ENCODE assay signal across 8 mouse cellular contexts in the genomic region with DNA sequence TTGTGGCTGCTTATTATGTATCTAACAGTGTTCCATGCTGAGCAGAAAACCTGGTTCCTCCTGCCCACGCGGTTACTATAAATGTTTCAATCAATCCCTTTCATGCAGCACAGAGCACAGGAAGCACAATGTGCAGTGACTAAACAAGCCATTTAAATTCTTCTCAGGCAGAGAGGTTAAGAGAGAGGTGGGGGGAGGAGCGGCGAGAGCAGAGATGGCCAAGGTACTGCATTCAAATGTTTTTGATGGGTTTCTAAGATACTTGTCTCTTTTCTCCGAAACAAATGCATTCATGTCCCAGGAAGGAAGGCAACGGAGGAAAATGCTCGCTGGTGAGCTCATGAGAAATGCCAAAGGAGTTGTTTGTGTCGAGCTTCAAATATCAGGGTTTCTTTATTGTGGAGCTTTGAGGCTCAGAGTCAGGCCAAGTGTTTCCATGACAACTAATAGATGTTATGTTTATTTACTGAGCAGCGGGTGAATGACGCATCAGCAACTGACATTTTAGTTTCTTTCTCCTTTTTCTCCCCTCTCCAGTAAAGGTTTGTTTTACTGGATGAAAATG.
DNase-seq lines count a peak whose midpoint lies in the region; ATAC-seq lines count a peak whose summit lies in the region.

No protein-coding gene starts in this region.

- WGBS in embryonic facial prominence, embryonic 15.5 days: 12% methylated on average over 10 of the region's 10 CpGs
- 3% methylated on average over 10 of the region's 10 CpGs for WGBS in hindbrain, embryonic 14.5 days

- no peak; the same call in 1 of the 2 replicates for ATAC-seq in embryonic facial prominence, embryonic 15.5 days (ENCODE audit: insufficient number of reproducible peaks, low FRiP score, low TSS enrichment, low read depth)
- ATAC-seq in hindbrain, embryonic 14.5 days (ENCODE audit: low FRiP score): peak; percentile 89
- ATAC-seq in megakaryocyte progenitor cell, adult 5-6 weeks (replicated peaks; ENCODE audit: poor library complexity): no peak

- peak; percentile 36 for DNase-seq in 3134 (ENCODE audit: extremely low read depth, insufficient read length, low spot score)
- peak; percentile 5 for DNase-seq in adrenal gland, adult 8-10 months
- peak; percentile 78 for DNase-seq in hindbrain, embryonic 14.5 days (ENCODE audit: low spot score)
- peak; percentile 71 to 90 for DNase-seq in left cerebral cortex, postnatal 14 days (ENCODE audit: low spot score in 2 of 2)
- peak; percentile 59 for DNase-seq in naive thymus-derived CD4-positive, alpha-beta T cell, adult 2 months (ENCODE audit: low read depth)
- no peak for DNase-seq in ovary, postnatal 10 days (ENCODE audit: low spot score)

- peak overlapping the region; percentile 22 for H3K4me2 ChIP-seq in embryonic facial prominence, embryonic 15.5 days (replicated peaks)
- peak overlapping the region; percentile 34 for H3K4me2 ChIP-seq in hindbrain, embryonic 14.5 days (replicated peaks)

- no peaks in the 10 kb centered on the region for H3K36me3 ChIP-seq in embryonic facial prominence, embryonic 15.5 days
- H3K36me3 ChIP-seq in hindbrain, embryonic 14.5 days (replicated peaks; ENCODE audit: control insufficient read depth, insufficient read depth): no peaks in the 10 kb centered on the region

- H3K9ac ChIP-seq in embryonic facial prominence, embryonic 15.5 days: no peak overlapping the region
- H3K9ac ChIP-seq in hindbrain, embryonic 14.5 days: peak overlapping the region; percentile 52

- H3K27ac ChIP-seq in embryonic facial prominence, embryonic 15.5 days (replicated peaks): peak overlapping the region; percentile 24
- H3K27ac ChIP-seq in hindbrain, embryonic 14.5 days: peak overlapping the region; percentile 97

- H3K9me3 ChIP-seq in embryonic facial prominence, embryonic 15.5 days (replicated peaks): no peaks in the 10 kb centered on the region
- no peaks in the 10 kb centered on the region for H3K9me3 ChIP-seq in hindbrain, embryonic 14.5 days (ENCODE audit: control insufficient read depth, low read length)

- intact Hi-C loops in left cerebral cortex, postnatal 14 days (cut with DNase I): no loop called here

- no peak overlapping the region for H3K4me3 ChIP-seq in embryonic facial prominence, embryonic 15.5 days (replicated peaks)
- H3K4me3 ChIP-seq in hindbrain, embryonic 14.5 days (replicated peaks; ENCODE audit: low read length): no peak overlapping the region

- peaks cover 15% of the 10 kb centered on the region; the same call in 1 of the 2 replicates for H3K4me1 ChIP-seq in embryonic facial prominence, embryonic 15.5 days
- H3K4me1 ChIP-seq in hindbrain, embryonic 14.5 days (replicated peaks; ENCODE audit: control insufficient read depth, insufficient read depth, low read length): peaks cover 31% of the 10 kb centered on the region

- H3K27me3 ChIP-seq in embryonic facial prominence, embryonic 15.5 days: no peaks in the 10 kb centered on the region
- no peaks in the 10 kb centered on the region for H3K27me3 ChIP-seq in hindbrain, embryonic 14.5 days (ENCODE audit: control insufficient read depth, insufficient read depth, low read length)
